Mouse (Mus musculus): ENCODE data around the gene Ube2c. TPM values are rescaled to one million over a fixed set of nuclear protein-coding genes. Genes with fewer than 3 reads are reported as not detected.
A peak's percentile ranks its signal among the peaks of the same experiment; 100 is the strongest.

Gene Ube2c
- polyA plus RNA-seq, 1 experiment from 2014 or later: 198 TPM

DNA sequence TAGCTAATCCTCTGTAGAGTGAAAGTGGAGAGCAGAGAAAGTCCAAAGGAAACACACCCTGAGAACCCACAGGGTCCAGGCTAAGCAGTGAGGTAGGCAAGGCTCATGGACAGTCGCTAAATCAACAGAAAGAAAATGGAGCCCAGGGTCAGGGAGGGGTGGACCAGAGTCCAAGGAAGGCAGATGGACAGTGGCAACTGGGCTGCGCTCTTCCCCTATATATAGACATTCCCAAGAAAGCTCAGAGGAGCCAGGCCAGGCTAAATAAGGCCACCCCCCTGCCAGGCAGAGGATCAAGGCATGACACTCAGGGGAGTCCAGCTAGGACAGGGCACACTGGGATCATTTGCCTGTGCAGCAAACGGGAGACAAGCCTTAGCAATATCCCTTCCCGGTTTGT is 12.2 kb downstream of the Ube2c start:
- WGBS: 77% methylated on average over 4 of the region's 4 CpGs
- no peaks in the 10 kb centered on the region for H3K36me3 ChIP-seq (ENCODE audit: control insufficient read depth, insufficient read depth, low read length)
- peaks cover 6% of the 10 kb centered on the region; the same call in 1 of the 2 replicates for H3K4me1 ChIP-seq (ENCODE audit: control insufficient read depth, insufficient read depth, low read length)
- no peak overlapping the region for H3K4me2 ChIP-seq (ENCODE audit: low read length)
- no peaks in the 10 kb centered on the region for H3K27me3 ChIP-seq (replicated peaks; ENCODE audit: control insufficient read depth, insufficient read depth, low read length)
- no peak for ATAC-seq
- no peaks in the 10 kb centered on the region for H3K9me3 ChIP-seq (replicated peaks; ENCODE audit: control insufficient read depth, low read length)
- H3K9ac ChIP-seq (ENCODE audit: low read length): no peak overlapping the region
- H3K4me3 ChIP-seq (ENCODE audit: low read depth, low read length): no peak overlapping the region
- no peak overlapping the region for H3K27ac ChIP-seq (ENCODE audit: low read depth, low read length)
- DNase-seq (ENCODE audit: low spot score): no peak

- H3K36me3 ChIP-seq (ENCODE audit: control insufficient read depth, insufficient read depth, low read length): 0 out of 2 replicates have a peak, but pooled peaks cover 2% of the 10 kb centered on the region
- 78% methylated on average over 7 of the region's 7 CpGs for WGBS
- no peak overlapping the region for H3K9ac ChIP-seq (ENCODE audit: low read length)
- ATAC-seq (no peak), DNase-seq (ENCODE audit: low spot score) (no peak)
- no peak overlapping the region for H3K4me2 ChIP-seq (ENCODE audit: low read length)
- no peaks in the 10 kb centered on the region for H3K9me3 ChIP-seq (replicated peaks; ENCODE audit: control insufficient read depth, low read length)
- no peak overlapping the region for H3K4me3 ChIP-seq (ENCODE audit: low read depth, low read length)
- peaks cover 6% of the 10 kb centered on the region; the same call in 1 of the 2 replicates for H3K4me1 ChIP-seq (ENCODE audit: control insufficient read depth, insufficient read depth, low read length)
- no peak overlapping the region for H3K27ac ChIP-seq (ENCODE audit: low read depth, low read length)
- no peaks in the 10 kb centered on the region for H3K27me3 ChIP-seq (replicated peaks; ENCODE audit: control insufficient read depth, insufficient read depth, low read length)
Observed at GRCm38 (mm10) chr2:164783926-164784581, 14.4 kb downstream of the Ube2c start.

DNA sequence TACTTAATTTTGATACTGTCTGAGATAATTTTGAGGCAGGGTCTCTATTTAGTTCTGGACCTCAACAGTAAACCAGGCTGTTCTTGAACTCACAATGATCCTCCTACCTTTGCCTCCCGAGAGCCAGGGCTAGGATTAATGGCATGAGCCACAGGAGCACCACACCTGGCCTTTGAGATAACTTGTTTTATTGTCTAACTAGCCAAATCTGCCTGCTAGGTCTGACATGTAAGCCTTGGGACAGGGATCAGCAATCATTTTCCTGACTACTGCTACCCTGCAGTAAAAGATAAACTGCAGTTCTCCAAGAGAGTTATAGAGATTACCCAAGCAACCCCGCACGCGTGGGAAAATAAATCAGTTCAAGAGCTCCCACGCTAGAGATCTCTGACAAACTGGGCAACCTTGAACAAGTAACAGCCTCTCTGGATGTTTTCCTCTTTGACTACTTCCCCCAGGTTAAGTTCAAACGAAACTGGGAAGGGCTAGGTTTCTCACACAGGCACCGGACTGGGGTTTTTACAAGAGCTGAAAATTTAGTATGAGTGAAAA is 15.2 kb downstream of the Ube2c start:
- no peak for DNase-seq (ENCODE audit: low spot score)
- Histone ChIP-seq H3K4me2 (ENCODE audit: low read length) (peak overlapping the region; percentile 86), H3K36me3 (ENCODE audit: control insufficient read depth, insufficient read depth, low read length) (0 out of 2 replicates have a peak, but pooled peaks cover 3% of the 10 kb centered on the region), H3K27me3 (replicated peaks; ENCODE audit: control insufficient read depth, insufficient read depth, low read length) (no peaks in the 10 kb centered on the region), H3K4me1 (ENCODE audit: control insufficient read depth, insufficient read depth, low read length) (peaks cover 6% of the 10 kb centered on the region; the same call in 1 of the 2 replicates), H3K27ac (ENCODE audit: low read depth, low read length) (no peak overlapping the region), H3K4me3 (ENCODE audit: low read depth, low read length) (peak overlapping the region; percentile 65), H3K9ac (ENCODE audit: low read length) (peak overlapping the region; percentile 81), H3K9me3 (replicated peaks; ENCODE audit: control insufficient read depth, low read length) (no peaks in the 10 kb centered on the region)
- WGBS: 13% methylated on average over 7 of the region's 7 CpGs
- ATAC-seq: no peak

DNA sequence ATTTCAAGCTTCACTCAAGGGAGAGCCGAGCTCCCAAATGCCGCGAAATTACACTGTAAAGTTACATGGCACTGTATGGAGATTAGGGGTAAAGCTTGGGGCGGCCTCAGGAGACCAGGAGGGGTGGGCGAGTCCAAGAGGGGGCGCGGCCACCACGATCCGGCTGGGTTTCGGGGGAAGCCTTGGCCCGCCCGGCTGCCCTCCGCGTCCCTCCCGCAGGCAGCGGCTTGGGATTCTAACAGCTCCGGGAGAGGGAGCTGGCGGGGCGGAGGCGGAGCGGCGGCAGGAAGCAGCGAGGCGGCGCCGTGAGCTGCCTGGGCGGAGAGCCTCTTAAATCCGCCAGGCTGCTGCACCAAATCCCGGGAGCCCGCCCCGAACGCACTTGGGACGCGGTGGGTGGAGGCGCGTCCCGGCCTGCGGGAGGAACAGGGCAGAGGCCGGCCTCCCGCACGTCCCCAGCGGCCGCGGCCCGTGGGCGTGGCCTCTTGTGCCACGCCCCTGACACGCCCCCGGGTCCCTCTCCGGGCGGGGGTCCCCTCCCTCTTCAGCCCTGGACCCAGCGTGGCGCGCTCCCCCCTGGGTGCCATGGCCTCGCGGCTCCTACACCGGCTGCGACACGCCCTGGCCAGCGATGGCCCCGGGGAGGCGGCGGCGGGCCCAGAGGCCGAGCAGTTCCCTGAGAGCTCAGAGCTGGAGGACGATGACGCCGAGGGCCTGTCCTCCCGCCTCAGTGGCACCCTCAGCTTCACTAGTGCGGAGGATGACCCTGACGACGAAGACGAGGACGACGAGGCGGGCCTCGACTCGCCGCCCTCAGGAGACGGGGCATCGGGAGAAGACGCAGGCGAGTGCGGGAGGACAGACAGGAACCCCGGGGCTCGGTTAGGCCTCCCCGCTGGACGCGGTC is 16.0 kb downstream of the Ube2c start, which contains the start of gene Snx21:
Snx21 (plus strand) TSS at position 343 of the 907 bp plus-strand sequence.
- Histone ChIP-seq H3K4me1 (ENCODE audit: control insufficient read depth, insufficient read depth, low read length) (peaks cover 6% of the 10 kb centered on the region; the same call in 1 of the 2 replicates), H3K9me3 (replicated peaks; ENCODE audit: control insufficient read depth, low read length) (no peaks in the 10 kb centered on the region), H3K27me3 (replicated peaks; ENCODE audit: control insufficient read depth, insufficient read depth, low read length) (no peaks in the 10 kb centered on the region), H3K4me3 (ENCODE audit: low read depth, low read length) (peak within 1 kb of the TSS; percentile 65), H3K27ac (ENCODE audit: low read depth, low read length) (peak within 1 kb of the TSS; percentile 63), H3K4me2 (ENCODE audit: low read length) (peak within 1 kb of the TSS; percentile 86), H3K9ac (ENCODE audit: low read length) (peak within 1 kb of the TSS; percentile 81), H3K36me3 (ENCODE audit: control insufficient read depth, insufficient read depth, low read length) (0 out of 2 replicates have a peak, but pooled peaks cover 3% of the 10 kb centered on the region)
- WGBS: under 1% methylated on average over 72 of the region's 89 CpGs
- DNase-seq (ENCODE audit: low spot score) (peak; percentile 86), ATAC-seq (peak; percentile 94)

GRCm38 (mm10) chr2:164786388-164786885 is 16.7 kb downstream of the Ube2c start:
- Histone ChIP-seq H3K4me1 (ENCODE audit: control insufficient read depth, insufficient read depth, low read length) (peaks cover 6% of the 10 kb centered on the region; the same call in 1 of the 2 replicates), H3K4me2 (ENCODE audit: low read length) (peak overlapping the region; percentile 86), H3K4me3 (ENCODE audit: low read depth, low read length) (peak overlapping the region; percentile 65), H3K9ac (ENCODE audit: low read length) (peak overlapping the region; percentile 81), H3K9me3 (replicated peaks; ENCODE audit: control insufficient read depth, low read length) (no peaks in the 10 kb centered on the region), H3K27me3 (replicated peaks; ENCODE audit: control insufficient read depth, insufficient read depth, low read length) (no peaks in the 10 kb centered on the region), H3K27ac (ENCODE audit: low read depth, low read length) (no peak overlapping the region), H3K36me3 (ENCODE audit: control insufficient read depth, insufficient read depth, low read length) (peaks cover 7% of the 10 kb centered on the region; the same call in 1 of the 2 replicates)
- ATAC-seq (peak; percentile 14; the same call in 1 of the 2 replicates), DNase-seq (ENCODE audit: low spot score) (no peak)
- 12% methylated on average over 15 of the region's 15 CpGs for WGBS

DNA sequence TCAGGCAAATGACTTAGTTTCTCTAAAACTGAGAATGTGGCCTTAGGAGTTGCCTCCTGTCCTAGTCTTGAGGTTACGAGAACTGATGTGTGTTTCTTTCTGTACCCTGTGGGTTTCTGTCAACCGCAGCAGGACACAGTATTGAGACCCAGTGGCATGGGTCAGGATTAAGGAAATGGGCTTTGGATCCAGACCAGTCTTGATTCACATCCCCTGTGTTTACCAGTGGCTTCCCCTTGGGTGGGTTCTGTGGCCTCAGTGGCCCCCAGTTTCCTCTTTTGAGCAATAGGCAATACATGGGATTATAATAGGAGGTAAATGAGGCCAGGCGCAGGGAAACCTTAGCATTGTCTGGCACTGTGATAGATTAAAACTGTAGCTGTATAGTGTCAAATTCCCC is 17.3 kb downstream of the Ube2c start:
- DNase-seq (ENCODE audit: low spot score) (no peak), ATAC-seq (no peak)
- Histone ChIP-seq H3K9me3 (replicated peaks; ENCODE audit: control insufficient read depth, low read length) (no peaks in the 10 kb centered on the region), H3K36me3 (ENCODE audit: control insufficient read depth, insufficient read depth, low read length) (peaks cover 13% of the 10 kb centered on the region), H3K27ac (ENCODE audit: low read depth, low read length) (no peak overlapping the region), H3K4me1 (ENCODE audit: control insufficient read depth, insufficient read depth, low read length) (peaks cover 6% of the 10 kb centered on the region; the same call in 1 of the 2 replicates), H3K9ac (ENCODE audit: low read length) (0 out of 2 replicates have a peak overlapping the region, but pooled peaks have one; percentile 21), H3K4me2 (ENCODE audit: low read length) (peak overlapping the region; percentile 86; the same call in 1 of the 2 replicates), H3K27me3 (replicated peaks; ENCODE audit: control insufficient read depth, insufficient read depth, low read length) (no peaks in the 10 kb centered on the region), H3K4me3 (ENCODE audit: low read depth, low read length) (0 out of 2 replicates have a peak overlapping the region, but pooled peaks have one; percentile 65)
- 87% methylated on average over 3 of the region's 3 CpGs for WGBS

GRCm38 (mm10) chr2:164787779-164788178 is 18.1 kb downstream of the Ube2c start:
- WGBS: 86% methylated on average over 10 of the region's 10 CpGs
- H3K36me3 ChIP-seq (ENCODE audit: control insufficient read depth, insufficient read depth, low read length): peaks cover 20% of the 10 kb centered on the region
- H3K4me1 ChIP-seq (ENCODE audit: control insufficient read depth, insufficient read depth, low read length): peaks cover 6% of the 10 kb centered on the region; the same call in 1 of the 2 replicates
- no peak overlapping the region for H3K4me3 ChIP-seq (ENCODE audit: low read depth, low read length)
- no peaks in the 10 kb centered on the region for H3K27me3 ChIP-seq (replicated peaks; ENCODE audit: control insufficient read depth, insufficient read depth, low read length)
- H3K9ac ChIP-seq (ENCODE audit: low read length): no peak overlapping the region
- no peak for DNase-seq (ENCODE audit: low spot score)
- H3K4me2 ChIP-seq (ENCODE audit: low read length): no peak overlapping the region
- no peak overlapping the region for H3K27ac ChIP-seq (ENCODE audit: low read depth, low read length)
- H3K9me3 ChIP-seq (replicated peaks; ENCODE audit: control insufficient read depth, low read length): no peaks in the 10 kb centered on the region
- ATAC-seq: no peak

DNA sequence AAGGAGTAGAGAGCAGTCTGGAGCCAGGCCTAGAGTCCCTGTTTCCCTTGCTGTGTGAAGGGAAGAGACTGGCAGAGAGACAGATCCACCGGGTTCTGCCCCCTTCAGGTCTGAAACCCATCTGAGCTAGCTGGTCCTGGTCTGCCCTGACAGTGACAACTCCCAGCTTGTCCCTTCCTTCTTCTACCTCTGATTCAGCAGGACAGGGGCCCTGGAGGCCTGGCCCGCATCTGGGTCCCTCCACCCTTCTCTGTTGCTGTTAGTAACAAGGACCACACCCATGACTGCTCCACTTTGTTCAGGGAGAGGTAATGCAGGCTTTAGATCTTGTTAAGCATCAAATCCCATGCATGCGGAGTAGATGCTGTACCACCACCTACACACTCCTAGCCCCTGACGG is 18.7 kb downstream of the Ube2c start:
- 76% methylated on average over 4 of the region's 4 CpGs for WGBS
- no peak overlapping the region for H3K9ac ChIP-seq (ENCODE audit: low read length)
- no peak overlapping the region for H3K27ac ChIP-seq (ENCODE audit: low read depth, low read length)
- no peak overlapping the region for H3K4me3 ChIP-seq (ENCODE audit: low read depth, low read length)
- H3K4me2 ChIP-seq (ENCODE audit: low read length): no peak overlapping the region
- no peaks in the 10 kb centered on the region for H3K27me3 ChIP-seq (replicated peaks; ENCODE audit: control insufficient read depth, insufficient read depth, low read length)
- DNase-seq (ENCODE audit: low spot score) (no peak), ATAC-seq (no peak)
- peaks cover 26% of the 10 kb centered on the region for H3K36me3 ChIP-seq (ENCODE audit: control insufficient read depth, insufficient read depth, low read length)
- no peaks in the 10 kb centered on the region for H3K9me3 ChIP-seq (replicated peaks; ENCODE audit: control insufficient read depth, low read length)
- H3K4me1 ChIP-seq (ENCODE audit: control insufficient read depth, insufficient read depth, low read length): peaks cover 6% of the 10 kb centered on the region; the same call in 1 of the 2 replicates
